17 mouse cellular contexts compared by ENCODE assay signal in the genomic region with DNA sequence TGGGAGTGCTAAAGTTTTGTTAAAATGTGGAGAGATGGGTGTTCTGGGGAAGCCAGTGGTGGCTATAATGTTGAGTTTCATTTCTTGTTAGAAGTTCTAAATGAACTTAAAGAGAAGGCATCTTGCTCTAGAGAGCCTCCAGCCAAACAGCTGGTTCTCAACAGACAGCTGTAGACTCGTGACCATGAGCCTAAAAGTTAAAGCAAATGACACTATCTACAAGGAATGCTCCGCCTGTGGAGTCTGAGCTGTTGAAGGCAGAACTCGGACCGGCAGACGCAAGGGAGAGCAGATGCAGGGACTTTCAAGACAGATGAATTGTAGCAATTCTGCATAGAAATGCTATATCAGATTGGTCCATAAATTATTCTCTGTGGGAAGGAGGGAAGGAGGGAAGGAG.
DNase-seq lines count a peak whose midpoint lies in the region; ATAC-seq and TF ChIP-seq lines count a peak whose summit lies in the region.
"Had no signal": no experiment of that assay in that cellular context is flagged by ENCODE, and none has a peak within 500 bp of the region (broad histone marks: within the 10 kb centered on the region; RNA-seq: fewer than 3 reads in every experiment).

No protein-coding gene starts in this region.

- no peaks in the 10 kb centered on the region for H3K27me3 ChIP-seq in heart, embryonic 11.5 days (ENCODE audit: control insufficient read depth, insufficient read depth, low read length)
- no peaks in the 10 kb centered on the region for H3K27me3 ChIP-seq in liver, adult 2 months (ENCODE audit: control insufficient read depth, insufficient read depth, low read length)
- no peaks in the 10 kb centered on the region for H3K27me3 ChIP-seq in liver, postnatal 0 days (ENCODE audit: insufficient read depth, low read length)
- no peaks in the 10 kb centered on the region for H3K27me3 ChIP-seq in kidney, embryonic 15.5 days
- H3K27me3 ChIP-seq: embryonic facial prominence, embryonic 12.5 days; heart, embryonic 13.5 days; liver, embryonic 12.5 days; megakaryocyte, embryonic 14.5 days; neural tube, embryonic 15.5 days had no signal

- no peak overlapping the region for H3K9ac ChIP-seq in heart, embryonic 11.5 days (ENCODE audit: low read depth, low read length)
- H3K9ac ChIP-seq in liver, adult 2 months (ENCODE audit: low read depth, low read length) = no peak overlapping the region
- H3K9ac ChIP-seq in liver, postnatal 0 days (replicated peaks) = no peak overlapping the region
- no peak overlapping the region for H3K9ac ChIP-seq in kidney, embryonic 15.5 days
- H3K9ac ChIP-seq: embryonic facial prominence, embryonic 12.5 days; heart, embryonic 13.5 days; liver, embryonic 12.5 days; neural tube, embryonic 15.5 days had no signal

- WGBS in heart, embryonic 11.5 days (ENCODE audit: insufficient replicate concordance) = 41% methylated on average over 5 of the region's 5 CpGs
- WGBS in liver, adult 2 months = 84% methylated on average over 5 of the region's 5 CpGs
- 67% methylated on average over 5 of the region's 5 CpGs for WGBS in liver, postnatal 0 days (ENCODE audit: insufficient replicate concordance)
- 51% methylated on average over 5 of the region's 5 CpGs for WGBS in kidney, embryonic 15.5 days

- no peaks in the 10 kb centered on the region for H3K9me3 ChIP-seq in heart, embryonic 11.5 days (replicated peaks; ENCODE audit: control insufficient read depth, low read length)
- no peaks in the 10 kb centered on the region for H3K9me3 ChIP-seq in liver, postnatal 0 days (ENCODE audit: low read length)
- H3K9me3 ChIP-seq in kidney, embryonic 15.5 days (replicated peaks) = no peaks in the 10 kb centered on the region
- H3K9me3 ChIP-seq: embryonic facial prominence, embryonic 12.5 days; liver, embryonic 12.5 days; neural tube, embryonic 15.5 days had no signal

- H3K27ac ChIP-seq in heart, embryonic 11.5 days (ENCODE audit: low read depth, low read length) = no peak overlapping the region
- H3K27ac ChIP-seq in liver, adult 2 months (replicated peaks; ENCODE audit: insufficient read depth, low read depth, low read length) = no peak overlapping the region
- no peak overlapping the region for H3K27ac ChIP-seq in liver, postnatal 0 days (ENCODE audit: low read depth)
- H3K27ac ChIP-seq in kidney, embryonic 15.5 days = peak overlapping the region; percentile 68; the same call in 1 of the 2 replicates
- H3K27ac ChIP-seq: embryonic facial prominence, embryonic 12.5 days; heart, embryonic 13.5 days; hindbrain, postnatal 0 days; liver, embryonic 12.5 days; neural tube, embryonic 15.5 days had no signal

- no peaks in the 10 kb centered on the region for H3K4me1 ChIP-seq in heart, embryonic 11.5 days (ENCODE audit: control insufficient read depth, insufficient read depth, low read length)
- no peaks in the 10 kb centered on the region for H3K4me1 ChIP-seq in liver, adult 2 months (ENCODE audit: control insufficient read depth, insufficient read depth, low read length)
- no peaks in the 10 kb centered on the region for H3K4me1 ChIP-seq in liver, postnatal 0 days (ENCODE audit: insufficient read depth)
- H3K4me1 ChIP-seq in kidney, embryonic 15.5 days = 0 out of 2 replicates have a peak, but pooled peaks cover 4% of the 10 kb centered on the region
- H3K4me1 ChIP-seq: embryonic facial prominence, embryonic 12.5 days; megakaryocyte, embryonic 14.5 days; neural tube, embryonic 15.5 days had no signal

- no peak overlapping the region for H3K4me2 ChIP-seq in heart, embryonic 11.5 days
- H3K4me2 ChIP-seq in liver, postnatal 0 days (ENCODE audit: low read depth, low read length) = no peak overlapping the region
- no peak overlapping the region for H3K4me2 ChIP-seq in kidney, embryonic 15.5 days
- H3K4me2 ChIP-seq: embryonic facial prominence, embryonic 12.5 days; heart, embryonic 13.5 days; liver, embryonic 12.5 days; neural tube, embryonic 15.5 days had no signal

- H3K36me3 ChIP-seq in heart, embryonic 11.5 days (ENCODE audit: control insufficient read depth, insufficient read depth, low read length) = no peaks in the 10 kb centered on the region
- no peaks in the 10 kb centered on the region for H3K36me3 ChIP-seq in liver, adult 2 months (ENCODE audit: control insufficient read depth, insufficient read depth, low read length)
- H3K36me3 ChIP-seq in liver, postnatal 0 days (replicated peaks; ENCODE audit: insufficient read depth, low read length) = no peaks in the 10 kb centered on the region
- H3K36me3 ChIP-seq in kidney, embryonic 15.5 days = no peaks in the 10 kb centered on the region
- H3K36me3 ChIP-seq: embryonic facial prominence, embryonic 12.5 days; heart, embryonic 13.5 days; liver, embryonic 12.5 days; neural tube, embryonic 15.5 days had no signal

- ATAC-seq in heart, embryonic 11.5 days (replicated peaks; ENCODE audit: insufficient number of reproducible peaks, low FRiP score, low TSS enrichment) = no peak
- no peak for ATAC-seq in liver, postnatal 0 days
- ATAC-seq in kidney, embryonic 15.5 days (replicated peaks; ENCODE audit: low FRiP score) = peak; percentile 54; the same call in 1 of the 2 replicates
- no peak for ATAC-seq in frontal cortex, adult (ENCODE audit: low TSS enrichment)
- ATAC-seq: hindbrain, postnatal 0 days; liver, embryonic 12.5 days had no signal

- DNase-seq in heart, adult 11 months = peak; percentile 89
- DNase-seq in liver, adult 2 months (ENCODE audit: extremely low read depth, low read depth, low spot score) = peak; percentile 26
- DNase-seq in liver, postnatal 0 days = no peak
- DNase-seq in lung, postnatal 36 days = peak; percentile 17
- DNase-seq in adrenal gland, adult 2 months = no peak
- DNase-seq: adrenal gland, postnatal 36 days; cerebellum, postnatal 36 days; spleen, adult 18-20 months had no signal

- H3K4me3 ChIP-seq in heart, embryonic 11.5 days (ENCODE audit: low read depth, low read length) = no peak overlapping the region
- no peak overlapping the region for H3K4me3 ChIP-seq in liver, adult 2 months (ENCODE audit: insufficient read depth, low read depth, low read length)
- no peak overlapping the region for H3K4me3 ChIP-seq in liver, postnatal 0 days (ENCODE audit: low read depth, low read length)
- no peak overlapping the region for H3K4me3 ChIP-seq in kidney, embryonic 15.5 days (replicated peaks)
- H3K4me3 ChIP-seq: embryonic facial prominence, embryonic 12.5 days; heart, embryonic 13.5 days; liver, embryonic 12.5 days; megakaryocyte, embryonic 14.5 days; neural tube, embryonic 15.5 days had no signal

- TF ChIP-seq EP300 in liver, postnatal 0 days (IDR thresholded peaks at IDR 0.05; ENCODE audit: low read depth) = no peak

- no peaks in the 10 kb centered on the region for H3K79me2 ChIP-seq in liver, adult 2 months (ENCODE audit: control insufficient read depth, insufficient read depth, low read length)

- no peak for TF ChIP-seq CTCF in liver, adult 2 months (IDR thresholded peaks at IDR 0.05; ENCODE audit: low read depth, low read length)
- no peak for TF ChIP-seq CTCF in liver, postnatal 0 days (IDR thresholded peaks at IDR 0.05; ENCODE audit: low read depth)

- TF ChIP-seq POLR2A in liver, adult 2 months (IDR thresholded peaks at IDR 0.05; ENCODE audit: extremely low read depth, insufficient read depth, low read length) = no peak

Comparison
In these comparisons a context has a peak if more than half of its experiments do, and no peak if none do; other contexts are left out.
1. DNase-seq: peak in heart, adult 11 months (single experiment), liver, adult 2 months (single experiment) and lung, postnatal 36 days (single experiment); none in liver, postnatal 0 days (single experiment) and adrenal gland, adult 2 months (single experiment).